Mouse (Mus musculus): ENCODE measurements around the gene Esp36. TPM values are rescaled to one million over a fixed set of nuclear protein-coding genes. Genes with fewer than 3 reads are reported as not detected.

Gene Esp36
- polyA plus RNA-seq (2012; rRNA removed): not detected in 2 replicates

GRCm38 (mm10) chr17:38420085-38420484 is at the start of gene Esp36:
TSS of gene Esp36 (minus strand) at chr17:38420185.

Other genes starting within 250 kb of the Esp36 start
- not detected in 2 replicates for gene Olfr134, start 248.8 kb downstream of the Esp36 start, polyA plus RNA-seq (2012; rRNA removed)
- not detected in 2 replicates for gene Olfr135, start 215.8 kb downstream of the Esp36 start, polyA plus RNA-seq (2012; rRNA removed)
- gene Olfr138, start 159.2 kb downstream of the Esp36 start, polyA plus RNA-seq (2012; rRNA removed): not detected in 2 replicates
- gene Olfr137, start 112.6 kb downstream of the Esp36 start, polyA plus RNA-seq (2012; rRNA removed): not detected in 2 replicates
- gene Olfr136, start 90.4 kb downstream of the Esp36 start, polyA plus RNA-seq (2012; rRNA removed): not detected in 2 replicates
- not detected in 2 replicates for gene Esp34, start 134.0 kb upstream of the Esp36 start, polyA plus RNA-seq (2012; rRNA removed)
- not detected in 2 replicates for gene Esp31, start 219.3 kb upstream of the Esp36 start, polyA plus RNA-seq (2012; rRNA removed)